Mouse (Mus musculus) neural tube, embryonic 11.5 days (tissue): ENCODE measurements around the gene Plch1. TPM values are rescaled to one million over a fixed set of nuclear protein-coding genes. Genes with fewer than 3 reads are reported as not detected.
A peak's percentile ranks its signal among the peaks of the same experiment; 100 is the strongest.

Experiments
- ATAC-seq: fragments of 200-750 bp; cut with Nextera tagmentation; 2 replicates; pipeline ENCODE4 v1.8.0; 2017; ENCODE audit warnings: moderate number of reproducible peaks, mild to moderate bottlenecking, moderate TSS enrichment, moderate library complexity; ENCODE audit not compliant: insufficient read depth, low FRiP score, low TSS enrichment
- DNase-seq: peaks from one replicate; pipeline ENCODE4 v3.0.0-alpha.2; 2015; ENCODE audit warnings: low spot score
- H3K27ac ChIP-seq: fragments of 300-500 bp; sonication (generic); 2 replicates; pipeline ENCODE4 v1.5.1; 2014; ENCODE audit warnings: low read depth, mild to moderate bottlenecking, low read length
- H3K27me3 ChIP-seq: fragments of 300-500 bp; sonication (generic); 2 replicates; pipeline ENCODE4 v1.6.1; 2014; ENCODE audit warnings: mild to moderate bottlenecking, low read length, mixed read lengths; ENCODE audit not compliant: control insufficient read depth, insufficient read depth
- H3K36me3 ChIP-seq: fragments of 300-500 bp; sonication (generic); 2 replicates; pipeline ENCODE4 v1.6.1; 2014; ENCODE audit warnings: mild to moderate bottlenecking, low read length, moderate library complexity, mixed read lengths; ENCODE audit not compliant: control insufficient read depth, insufficient read depth
- H3K4me1 ChIP-seq: fragments of 300-500 bp; sonication (generic); 2 replicates; pipeline ENCODE4 v1.6.1; 2014; ENCODE audit warnings: low read length, mixed read lengths; ENCODE audit not compliant: control insufficient read depth, insufficient read depth
- H3K4me2 ChIP-seq: fragments of 300-500 bp; sonication (generic); 2 replicates; pipeline ENCODE4 v1.6.1; 2014; ENCODE audit warnings: low read depth, mild to moderate bottlenecking, moderate library complexity
- H3K4me3 ChIP-seq: fragments of 300-500 bp; sonication (generic); 2 replicates; pipeline ENCODE4 v1.5.1; 2014; ENCODE audit warnings: low read depth, low read length
- H3K9ac ChIP-seq: fragments of 300-500 bp; sonication (generic); 2 replicates; pipeline ENCODE4 v1.6.1; 2014; ENCODE audit warnings: mild to moderate bottlenecking, low read length
- H3K9me3 ChIP-seq: fragments of 300-500 bp; sonication (generic); 2 replicates; pipeline ENCODE4 v1.6.1; 2016; ENCODE audit warnings: low read length; ENCODE audit not compliant: control insufficient read depth
- WGBS: fragments of 180-500 bp; shearing (Covaris S2); extraction: QIAGEN DNeasy Blood & Tissue Kit; methylation state at CpG from one replicate; pipeline ENCODE4 v1.1.7; 2014; 5-methylcytosine and 5-hydroxymethylcytosine counted together
- polyA plus RNA-seq: library from polyadenylated mRNA; unstranded; fragments of >200 nt; fragmentation: Nextera tagmentation; extraction: Ambion mirVana; gene quantifications from 2 replicates; pipeline ENCODE4 v1.2.1, GENCODE M21; 2014

Plch1 gene
- polyA plus RNA-seq, 1 experiment from 2014 or later, result 34.4 TPM

- Histone ChIP-seq H3K9me3 (no peaks in the 10 kb centered on the region), H3K9ac (no peak overlapping the region), H3K4me3 (no peak overlapping the region), H3K27ac (0 out of 2 replicates have a peak overlapping the region, but pooled peaks have one; percentile 3), H3K4me2 (no peak overlapping the region), H3K36me3 (no peaks in the 10 kb centered on the region), H3K27me3 (no peaks in the 10 kb centered on the region), H3K4me1 (peaks cover 10% of the 10 kb centered on the region; the same call in 1 of the 2 replicates)
- 45% methylated on average over 10 of the region's 10 CpGs for WGBS
- DNase-seq (peak; percentile 22), ATAC-seq (peak; percentile 45; the same call in 1 of the 2 replicates)
These were observed 49.4 kb downstream of the Plch1 start for GRCm38 (mm10) chr3:63849765-63850346.

DNA sequence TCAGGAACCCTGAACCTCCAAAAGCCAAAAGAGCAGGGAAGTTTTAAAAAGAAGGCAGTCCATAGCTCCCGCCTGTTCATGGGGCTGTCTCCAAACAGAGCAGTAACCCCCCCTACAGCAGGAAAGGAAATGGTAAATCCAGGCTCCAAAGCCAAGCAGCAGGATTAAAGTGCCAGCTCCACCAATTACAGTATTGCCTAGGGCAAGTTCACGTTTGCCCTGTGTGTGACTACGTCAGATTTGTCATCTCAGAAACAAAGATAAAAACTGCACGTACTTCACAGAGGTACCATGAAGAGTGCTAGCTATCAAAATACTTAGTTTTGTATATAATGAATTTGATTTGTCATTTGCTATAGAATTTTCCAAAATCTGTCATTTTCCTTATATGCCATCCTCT lies 55.1 kb downstream of the Plch1 start:
- H3K27ac ChIP-seq, result no peak overlapping the region
- H3K9ac ChIP-seq, result no peak overlapping the region
- H3K9me3 ChIP-seq, result no peaks in the 10 kb centered on the region
- H3K4me3 ChIP-seq, result no peak overlapping the region
- H3K27me3 ChIP-seq, result no peaks in the 10 kb centered on the region
- 64% methylated on average over 4 of the region's 4 CpGs for WGBS
- H3K4me1 ChIP-seq, result no peaks in the 10 kb centered on the region
- DNase-seq (no peak), ATAC-seq (no peak)
- H3K4me2 ChIP-seq, result no peak overlapping the region
- H3K36me3 ChIP-seq, result no peaks in the 10 kb centered on the region

GRCm38 (mm10) chr3:63842436-63842835 lies 56.8 kb downstream of the Plch1 start:
- ATAC-seq, result peak; percentile 63
- Histone ChIP-seq H3K9me3 (no peaks in the 10 kb centered on the region), H3K4me1 (no peaks in the 10 kb centered on the region; the same call in 1 of the 2 replicates), H3K4me3 (no peak overlapping the region), H3K27ac (no peak overlapping the region), H3K9ac (no peak overlapping the region), H3K4me2 (no peak overlapping the region), H3K27me3 (no peaks in the 10 kb centered on the region), H3K36me3 (no peaks in the 10 kb centered on the region)
- peak; percentile 17 for DNase-seq
- 21% methylated on average over 4 of the region's 4 CpGs for WGBS

DNA sequence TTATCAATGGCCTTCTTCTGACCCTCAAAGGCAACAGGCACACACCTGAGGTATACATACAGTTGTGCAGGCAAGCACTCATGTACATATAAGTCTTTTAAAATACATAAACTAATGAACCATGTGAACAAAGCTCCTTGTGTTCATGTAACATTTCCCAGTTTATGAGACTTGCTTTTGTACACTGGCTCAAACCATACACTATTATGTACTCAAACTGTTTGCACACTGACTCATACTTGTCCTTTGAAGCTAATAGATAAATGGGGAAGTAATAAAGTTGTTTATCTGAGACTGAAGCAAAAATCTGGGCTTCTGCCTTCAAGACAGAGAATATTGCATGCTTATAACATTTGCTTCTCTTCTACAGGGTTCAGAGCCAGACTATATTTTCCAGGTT lies 61.5 kb downstream of the Plch1 start:
- no peak overlapping the region for H3K4me3 ChIP-seq
- ATAC-seq, result no peak
- DNase-seq, result no peak
- H3K4me1 ChIP-seq, result peaks cover 2% of the 10 kb centered on the region; the same call in 1 of the 2 replicates
- H3K4me2 ChIP-seq, result no peak overlapping the region
- H3K9me3 ChIP-seq, result no peaks in the 10 kb centered on the region
- H3K27ac ChIP-seq, result no peak overlapping the region
- no peak overlapping the region for H3K9ac ChIP-seq
- H3K36me3 ChIP-seq, result no peaks in the 10 kb centered on the region
- no peaks in the 10 kb centered on the region for H3K27me3 ChIP-seq

GRCm38 (mm10) chr3:63836937-63837632 lies 62.2 kb downstream of the Plch1 start:
- Histone ChIP-seq H3K4me3 (no peak overlapping the region), H3K9ac (no peak overlapping the region), H3K36me3 (no peaks in the 10 kb centered on the region), H3K27me3 (no peaks in the 10 kb centered on the region), H3K9me3 (no peaks in the 10 kb centered on the region), H3K27ac (no peak overlapping the region), H3K4me2 (no peak overlapping the region), H3K4me1 (peaks cover 2% of the 10 kb centered on the region; the same call in 1 of the 2 replicates)
- no peak for DNase-seq
- WGBS, result 75% methylated on average over 8 of the region's 8 CpGs
- ATAC-seq, result no peak

DNA sequence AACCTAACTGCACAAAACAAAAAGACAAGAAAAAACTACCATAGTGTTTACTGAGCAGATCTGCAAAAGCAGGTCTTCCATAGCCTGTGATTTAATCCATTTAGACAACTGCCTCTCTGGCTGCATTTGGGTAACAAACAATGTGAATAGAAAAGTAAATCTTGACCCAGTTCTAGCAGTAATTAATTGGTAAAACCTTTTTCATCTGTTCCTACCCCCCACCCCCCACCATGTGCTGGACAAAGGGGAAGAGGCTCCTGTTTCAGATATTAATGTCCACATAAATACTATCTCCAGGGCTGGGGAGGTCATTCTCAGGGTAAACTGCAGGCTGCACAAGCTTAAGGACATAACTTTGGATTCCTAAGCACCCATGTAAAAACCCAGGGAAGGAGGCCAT lies 63.5 kb downstream of the Plch1 start:
- Histone ChIP-seq H3K9ac (no peak overlapping the region), H3K9me3 (no peaks in the 10 kb centered on the region), H3K27ac (no peak overlapping the region), H3K27me3 (no peaks in the 10 kb centered on the region), H3K4me2 (no peak overlapping the region), H3K4me3 (no peak overlapping the region), H3K4me1 (peaks cover 2% of the 10 kb centered on the region; the same call in 1 of the 2 replicates), H3K36me3 (no peaks in the 10 kb centered on the region)
- ATAC-seq (no peak), DNase-seq (no peak)

DNA sequence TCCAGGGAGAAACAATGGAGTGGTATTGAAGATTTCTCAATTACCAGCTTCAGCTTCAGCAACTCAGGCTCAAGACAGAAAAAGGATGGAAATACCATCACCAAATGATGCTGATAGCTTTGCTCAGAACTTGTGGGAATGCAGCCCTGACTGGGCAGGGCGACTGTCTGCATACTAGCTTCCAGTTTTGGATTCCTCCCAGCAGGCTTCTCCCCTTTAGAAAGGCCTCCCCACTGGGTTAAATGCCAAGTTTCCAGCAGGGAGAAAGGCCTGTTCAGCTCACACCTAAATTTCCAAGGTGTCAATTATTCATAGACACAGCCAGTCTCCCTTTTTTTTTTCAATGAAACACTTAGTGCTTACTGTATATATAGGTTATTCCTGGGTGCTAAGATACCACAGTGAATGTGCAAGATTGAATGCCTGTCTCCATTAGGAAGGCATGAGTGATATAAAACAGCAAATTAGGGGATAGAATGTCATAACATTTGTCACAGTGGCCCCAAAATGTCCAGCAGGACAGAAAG lies 75.3 kb downstream of the Plch1 start:
- no peak for DNase-seq
- no peak overlapping the region for H3K4me3 ChIP-seq
- ATAC-seq, result no peak
- H3K4me1 ChIP-seq, result no peaks in the 10 kb centered on the region
- no peak overlapping the region for H3K27ac ChIP-seq
- H3K36me3 ChIP-seq, result no peaks in the 10 kb centered on the region
- no peaks in the 10 kb centered on the region for H3K9me3 ChIP-seq
- no peak overlapping the region for H3K4me2 ChIP-seq
- H3K9ac ChIP-seq, result no peak overlapping the region
- WGBS, result 19% methylated on average over 1 of the region's 1 CpGs
- no peaks in the 10 kb centered on the region for H3K27me3 ChIP-seq

- Histone ChIP-seq H3K4me1 (no peaks in the 10 kb centered on the region), H3K36me3 (no peaks in the 10 kb centered on the region), H3K27me3 (no peaks in the 10 kb centered on the region), H3K27ac (no peak overlapping the region), H3K9ac (no peak overlapping the region), H3K9me3 (no peaks in the 10 kb centered on the region), H3K4me2 (no peak overlapping the region), H3K4me3 (no peak overlapping the region)
- ATAC-seq, result no peak
- no peak for DNase-seq
These were observed 76.6 kb downstream of the Plch1 start for GRCm38 (mm10) chr3:63822631-63823030.

- DNase-seq (no peak), ATAC-seq (no peak)
- Histone ChIP-seq H3K27me3 (no peaks in the 10 kb centered on the region), H3K4me3 (no peak overlapping the region), H3K9ac (no peak overlapping the region), H3K4me1 (no peaks in the 10 kb centered on the region), H3K36me3 (no peaks in the 10 kb centered on the region), H3K4me2 (no peak overlapping the region), H3K27ac (no peak overlapping the region), H3K9me3 (no peaks in the 10 kb centered on the region)
- WGBS, result 98% methylated on average over 3 of the region's 3 CpGs
These were observed 84.1 kb downstream of the Plch1 start for GRCm38 (mm10) chr3:63815131-63815530.
